Mouse (Mus musculus): ENCODE results near the gene Gm11492.
A peak's percentile ranks its signal among the peaks of the same experiment; 100 is the strongest.

The Gm11492 gene

GRCm38 (mm10) chr11:87602234-87602633, 35.8 kb downstream of the Gm11492 start:
- peak; percentile 3 for DNase-seq

GRCm38 (mm10) chr11:87603571-87603970, 37.1 kb downstream of the Gm11492 start:
- no peak for DNase-seq

GRCm38 (mm10) chr11:87609264-87609663, 42.8 kb downstream of the Gm11492 start:
- no peak for DNase-seq

- no peak for DNase-seq
Measured at GRCm38 (mm10) chr11:87611547-87611946, 45.1 kb downstream of the Gm11492 start.

GRCm38 (mm10) chr11:87613972-87614371, 47.5 kb downstream of the Gm11492 start:
- no peak for DNase-seq

GRCm38 (mm10) chr11:87615551-87615950, 49.1 kb downstream of the Gm11492 start:
- DNase-seq, result no peak

GRCm38 (mm10) chr11:87615952-87616351, 49.5 kb downstream of the Gm11492 start:
- no peak for DNase-seq

- DNase-seq, result no peak
Measured at GRCm38 (mm10) chr11:87616790-87617474, 50.5 kb downstream of the Gm11492 start, which contains the start of gene Hsf5. Gene Hsf5 (plus strand): TSS chr11:87617164.

GRCm38 (mm10) chr11:87617606-87618005, 51.2 kb downstream of the Gm11492 start:
- no peak for DNase-seq

Measured in thymus, postnatal 4 days (tissue).